Mouse (Mus musculus) limb, embryonic 12.5 days (tissue): ENCODE results near the gene Cib4. TPM values are rescaled to one million over a fixed set of nuclear protein-coding genes. Genes with fewer than 3 reads are reported as not detected.

Experiments used
- ATAC-seq: fragments of 200-750 bp; cut with Nextera tagmentation; 2 replicates; pipeline ENCODE4 v1.8.0; 2017; ENCODE audit warnings: low read depth, moderate TSS enrichment; ENCODE audit not compliant: insufficient number of reproducible peaks, insufficient read depth, low FRiP score, low TSS enrichment
- H3K27ac ChIP-seq: fragments of 300-500 bp; sonication (generic); 2 replicates; pipeline ENCODE4 v1.5.1; 2016; ENCODE audit warnings: mild to moderate bottlenecking, moderate library complexity
- H3K27me3 ChIP-seq: fragments of 300-500 bp; sonication (generic); 2 replicates; pipeline ENCODE4 v1.6.1; 2016; ENCODE audit warnings: mild to moderate bottlenecking, moderate library complexity
- H3K36me3 ChIP-seq: fragments of 300-500 bp; sonication (generic); 2 replicates; pipeline ENCODE4 v1.6.1; 2016; ENCODE audit warnings: mild to moderate bottlenecking, moderate library complexity
- H3K4me1 ChIP-seq: fragments of 300-500 bp; sonication (generic); replicated peaks from 2 replicates; pipeline ENCODE4 v1.6.1; 2016
- H3K4me2 ChIP-seq: fragments of 300-500 bp; sonication (generic); 2 replicates; pipeline ENCODE4 v1.6.1; 2016; ENCODE audit warnings: mild to moderate bottlenecking, moderate library complexity
- H3K4me3 ChIP-seq: fragments of 300-500 bp; sonication (generic); replicated peaks from 2 replicates; pipeline ENCODE4 v1.5.1; 2016; ENCODE audit warnings: mild to moderate bottlenecking
- H3K9ac ChIP-seq: fragments of 300-500 bp; sonication (generic); replicated peaks from 2 replicates; pipeline ENCODE4 v1.6.1; 2016; ENCODE audit warnings: mild to moderate bottlenecking, moderate library complexity
- H3K9me3 ChIP-seq: fragments of 300-500 bp; sonication (generic); 2 replicates; pipeline ENCODE4 v1.6.1; 2016; ENCODE audit warnings: mild to moderate bottlenecking, moderate library complexity
- WGBS: fragments of 180-500 bp; shearing (Covaris S2); methylation state at CpG from one replicate; pipeline ENCODE4 v1.1.7; 2016; 5-methylcytosine and 5-hydroxymethylcytosine counted together
- polyA plus RNA-seq: library from polyadenylated mRNA; unstranded; fragments of >200 nt; fragmentation: Nextera tagmentation; extraction: Ambion mirVana; gene quantifications from 2 replicates; pipeline ENCODE4 v1.2.1, GENCODE M21; 2016

Cib4 gene
- polyA plus RNA-seq, 1 experiment from 2014 or later: not detected

DNA sequence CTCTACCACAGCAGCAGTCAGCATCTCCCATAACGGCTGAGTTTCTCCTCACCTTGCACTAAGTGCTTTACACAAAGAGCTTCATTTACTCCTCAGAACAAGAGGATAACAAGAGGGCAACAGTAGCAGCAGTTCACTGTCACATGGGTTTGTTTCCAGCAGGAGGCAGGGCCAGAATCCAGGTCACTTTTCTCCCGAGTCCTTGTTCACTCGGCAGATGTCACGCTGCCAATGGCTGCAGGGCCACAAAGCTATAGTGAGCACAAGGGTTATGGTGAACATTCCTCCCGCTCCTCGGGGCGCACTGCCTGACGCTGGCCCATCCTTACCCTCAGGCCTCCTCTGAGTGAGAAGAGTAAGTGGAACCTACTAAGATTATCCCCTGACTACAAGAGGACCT lies 62.1 kb downstream of the Cib4 start:
- no peaks in the 10 kb centered on the region for H3K27me3 ChIP-seq
- ATAC-seq: no peak
- H3K4me2 ChIP-seq: no peak overlapping the region
- H3K4me1 ChIP-seq: no peaks in the 10 kb centered on the region
- no peak overlapping the region for H3K9ac ChIP-seq
- H3K4me3 ChIP-seq: no peak overlapping the region
- 84% methylated on average over 8 of the region's 8 CpGs for WGBS
- H3K9me3 ChIP-seq: no peaks in the 10 kb centered on the region
- H3K36me3 ChIP-seq: no peaks in the 10 kb centered on the region
- no peak overlapping the region for H3K27ac ChIP-seq

DNA sequence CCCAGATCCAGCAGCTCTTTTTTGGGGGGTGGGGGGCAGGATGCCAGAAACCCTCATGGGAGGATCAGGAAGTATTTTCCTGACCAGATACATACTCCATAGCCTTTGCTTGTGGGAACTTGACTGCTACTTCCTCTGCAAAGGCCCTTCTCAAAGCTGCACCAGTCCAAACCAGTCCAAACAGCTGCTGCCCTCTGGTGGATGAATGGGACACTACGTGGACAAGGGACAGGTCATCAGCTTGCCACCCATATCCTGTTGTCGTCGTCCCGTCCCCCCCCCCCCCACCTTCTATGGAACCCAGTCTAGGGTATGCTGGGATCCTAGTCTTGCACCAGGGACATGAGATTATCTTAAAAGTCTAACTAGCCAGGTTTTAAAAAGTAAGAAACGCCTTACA lies 63.3 kb downstream of the Cib4 start:
- Histone ChIP-seq H3K9me3 (no peaks in the 10 kb centered on the region), H3K27ac (no peak overlapping the region), H3K36me3 (no peaks in the 10 kb centered on the region), H3K4me3 (no peak overlapping the region), H3K9ac (no peak overlapping the region), H3K4me1 (no peaks in the 10 kb centered on the region), H3K27me3 (no peaks in the 10 kb centered on the region), H3K4me2 (no peak overlapping the region)
- 12% methylated on average over 5 of the region's 5 CpGs for WGBS
- ATAC-seq: peak; percentile 59; the same call in 1 of the 2 replicates

DNA sequence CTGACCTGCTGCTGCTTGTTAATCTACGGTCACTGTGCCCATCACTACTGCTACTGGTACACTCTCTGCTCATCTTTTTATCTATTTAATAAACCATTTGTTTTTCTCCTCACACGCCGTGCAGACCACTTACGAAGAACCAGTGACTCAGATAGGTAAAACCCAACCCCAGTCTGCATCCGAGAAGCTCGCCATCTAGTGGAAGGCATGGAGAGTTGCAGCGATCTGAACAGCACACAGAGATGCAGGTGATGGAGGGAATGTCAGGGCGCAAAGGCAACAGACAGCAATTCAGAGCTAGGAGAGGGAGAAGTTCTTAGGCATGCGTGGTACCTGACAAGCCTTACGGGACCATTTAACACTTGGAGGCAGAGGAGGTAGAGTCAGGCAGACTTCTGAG lies 69.1 kb downstream of the Cib4 start:
- 40% methylated on average over 10 of the region's 10 CpGs for WGBS

DNA sequence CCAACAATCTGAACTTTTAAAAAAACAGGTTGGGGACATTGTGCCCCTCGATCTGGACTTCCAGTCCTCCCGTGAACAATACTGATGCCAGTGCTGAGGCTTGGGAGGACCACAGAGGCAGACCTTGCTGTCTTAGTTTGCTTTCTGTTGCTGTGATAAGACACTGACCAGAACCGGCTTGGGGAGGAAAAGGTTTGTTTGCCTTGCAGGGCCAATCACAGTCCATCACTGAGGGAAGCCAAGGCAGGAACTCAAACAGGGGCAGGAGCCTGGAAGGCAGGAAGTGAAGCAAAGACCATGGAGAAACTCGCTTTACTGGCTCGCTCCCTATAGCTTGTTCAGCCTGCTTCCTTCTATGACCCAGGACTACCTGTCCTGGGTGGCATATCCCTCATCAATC lies 73.5 kb downstream of the Cib4 start:
- no peak overlapping the region for H3K27ac ChIP-seq
- no peak for ATAC-seq
- H3K36me3 ChIP-seq: no peaks in the 10 kb centered on the region
- H3K9ac ChIP-seq: no peak overlapping the region
- 74% methylated on average over 5 of the region's 5 CpGs for WGBS
- H3K27me3 ChIP-seq: peaks cover 6% of the 10 kb centered on the region
- no peak overlapping the region for H3K4me2 ChIP-seq
- H3K4me3 ChIP-seq: no peak overlapping the region
- no peaks in the 10 kb centered on the region for H3K9me3 ChIP-seq
- H3K4me1 ChIP-seq: 0 out of 2 replicates have a peak, but pooled peaks cover 3% of the 10 kb centered on the region

More for the DNA sequence above, 69.1 kb downstream of the Cib4 start:
- Histone ChIP-seq H3K27me3 (no peaks in the 10 kb centered on the region; the same call in 1 of the 2 replicates), H3K4me3 (no peak overlapping the region), H3K4me1 (no peaks in the 10 kb centered on the region), H3K27ac (no peak overlapping the region), H3K9me3 (no peaks in the 10 kb centered on the region), H3K36me3 (no peaks in the 10 kb centered on the region), H3K9ac (no peak overlapping the region), H3K4me2 (no peak overlapping the region)
- no peak for ATAC-seq

DNA sequence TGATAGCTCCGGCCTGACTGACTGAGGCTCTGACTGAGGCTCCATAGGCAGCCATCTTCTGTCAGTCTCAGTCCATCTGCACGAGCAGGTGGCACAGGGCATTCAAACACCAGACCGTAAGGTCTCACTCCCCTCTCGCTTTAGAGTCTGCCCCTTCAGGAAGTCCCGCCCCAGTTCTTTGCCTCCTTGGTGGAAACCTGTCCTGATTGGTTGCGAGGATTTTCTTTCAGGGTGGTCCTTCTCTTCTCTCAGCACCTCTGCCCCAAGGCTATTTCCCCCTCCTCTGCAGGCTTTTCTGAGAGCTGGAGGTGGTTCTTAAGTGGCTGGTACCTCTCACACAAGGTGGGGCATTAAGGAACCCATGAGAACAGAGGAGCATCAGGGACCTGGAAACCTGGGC lies 75.2 kb downstream of the Cib4 start:
- no peak overlapping the region for H3K4me2 ChIP-seq
- no peak for ATAC-seq
- peaks cover 9% of the 10 kb centered on the region; the same call in 1 of the 2 replicates for H3K4me1 ChIP-seq
- H3K4me3 ChIP-seq: no peak overlapping the region
- peaks cover 23% of the 10 kb centered on the region for H3K27me3 ChIP-seq
- no peak overlapping the region for H3K9ac ChIP-seq
- no peaks in the 10 kb centered on the region for H3K9me3 ChIP-seq
- WGBS: 50% methylated on average over 6 of the region's 6 CpGs
- no peaks in the 10 kb centered on the region for H3K36me3 ChIP-seq
- no peak overlapping the region for H3K27ac ChIP-seq

DNA sequence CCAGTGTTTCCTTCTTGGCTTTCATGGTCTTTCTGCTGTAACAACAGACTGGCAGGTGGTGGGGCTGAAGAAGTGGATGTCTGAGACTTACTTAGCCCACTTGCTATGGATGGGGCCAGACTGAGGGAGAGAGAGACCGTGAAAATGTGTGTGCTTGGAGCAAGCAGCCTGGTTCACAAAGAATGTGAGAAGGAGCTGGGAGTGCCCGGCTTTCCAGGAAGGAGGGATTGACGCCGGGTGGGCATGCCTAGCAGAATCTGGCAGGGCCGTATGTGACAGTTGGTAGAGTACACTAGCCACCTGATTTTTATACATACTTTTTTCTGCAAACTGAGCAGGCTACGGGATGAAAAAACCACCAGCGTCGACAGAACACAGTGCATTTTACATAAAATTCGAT lies 79.3 kb downstream of the Cib4 start:
- H3K4me3 ChIP-seq: peak overlapping the region; percentile 25
- H3K9ac ChIP-seq: 0 out of 2 replicates have a peak overlapping the region, but pooled peaks have one; percentile 42

DNA sequence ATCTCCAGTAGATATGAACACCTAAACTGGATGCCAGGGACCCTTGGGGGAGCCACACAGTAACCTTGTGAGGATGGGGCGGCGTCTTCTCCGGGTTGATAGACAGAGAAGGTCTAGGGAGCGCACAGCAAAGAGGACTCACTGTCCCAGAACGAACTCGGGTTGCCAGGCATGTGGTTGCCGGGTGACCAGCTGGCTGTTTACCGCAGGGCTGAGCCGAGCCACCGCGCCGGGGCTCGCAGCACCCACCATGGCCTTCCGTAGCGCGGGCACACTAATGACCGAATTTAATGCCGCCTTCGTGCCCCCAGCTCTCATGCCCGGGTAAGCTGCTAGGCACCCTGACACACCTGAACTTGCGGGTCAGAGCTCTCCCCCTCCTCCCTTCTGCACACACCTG lies 79.8 kb downstream of the Cib4 start, which contains the start of gene 1700001C02Rik:
TSS of gene 1700001C02Rik (plus strand) at position 187 of the 400 bp plus-strand sequence.
- Histone ChIP-seq H3K27ac (no peak within 1 kb of the TSS), H3K4me3 (peak within 1 kb of the TSS; percentile 25), H3K9me3 (no peaks in the 10 kb centered on the region), H3K27me3 (peaks cover 61% of the 10 kb centered on the region), H3K4me1 (peaks cover 18% of the 10 kb centered on the region), H3K9ac (0 out of 2 replicates have a peak within 1 kb of the TSS, but pooled peaks have one; percentile 42), H3K4me2 (peak within 1 kb of the TSS; percentile 51), H3K36me3 (no peaks in the 10 kb centered on the region)
- ATAC-seq: no peak
- 12% methylated on average over 21 of the region's 21 CpGs for WGBS

More for the DNA sequence above, 79.3 kb downstream of the Cib4 start:
- WGBS: 38% methylated on average over 9 of the region's 9 CpGs
- peak overlapping the region; percentile 51 for H3K4me2 ChIP-seq
- no peaks in the 10 kb centered on the region for H3K36me3 ChIP-seq
- no peak overlapping the region for H3K27ac ChIP-seq
- no peaks in the 10 kb centered on the region for H3K9me3 ChIP-seq
- no peak for ATAC-seq
- peaks cover 57% of the 10 kb centered on the region for H3K27me3 ChIP-seq
- H3K4me1 ChIP-seq: peaks cover 18% of the 10 kb centered on the region

DNA sequence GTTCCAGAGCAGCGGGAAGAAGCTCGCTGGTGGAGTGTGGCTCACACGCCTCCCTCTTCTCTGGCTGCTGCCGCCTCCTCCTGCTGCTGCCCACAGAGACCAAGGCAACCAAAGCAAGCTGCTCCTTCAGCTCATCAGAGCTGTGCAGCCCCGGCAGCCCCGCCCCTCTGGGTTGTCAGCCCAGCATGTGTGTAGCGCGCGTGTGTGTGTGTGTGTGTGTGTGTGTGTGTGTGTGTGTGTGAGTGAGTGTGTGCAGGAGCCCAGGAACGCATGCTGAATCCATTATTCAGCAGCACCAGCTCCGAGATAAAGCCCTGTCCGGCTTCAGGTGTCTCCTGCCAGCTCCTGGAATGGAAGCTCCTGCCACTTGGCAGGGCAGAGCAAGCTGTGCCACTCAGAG lies 83.8 kb downstream of the Cib4 start, which contains the start of gene Otof:
TSS of gene Otof (minus strand) at position 112 of the 400 bp plus-strand sequence.
- Histone ChIP-seq H3K9me3 (no peaks in the 10 kb centered on the region), H3K27ac (no peak within 1 kb of the TSS; the same call in 1 of the 2 replicates), H3K9ac (no peak within 1 kb of the TSS), H3K27me3 (peaks cover 54% of the 10 kb centered on the region), H3K4me1 (peaks cover 31% of the 10 kb centered on the region), H3K4me3 (no peak within 1 kb of the TSS), H3K36me3 (no peaks in the 10 kb centered on the region), H3K4me2 (peak within 1 kb of the TSS; percentile 16; the same call in 1 of the 2 replicates)
- 22% methylated on average over 12 of the region's 12 CpGs for WGBS
- ATAC-seq: peak; percentile 18; the same call in 1 of the 2 replicates

DNA sequence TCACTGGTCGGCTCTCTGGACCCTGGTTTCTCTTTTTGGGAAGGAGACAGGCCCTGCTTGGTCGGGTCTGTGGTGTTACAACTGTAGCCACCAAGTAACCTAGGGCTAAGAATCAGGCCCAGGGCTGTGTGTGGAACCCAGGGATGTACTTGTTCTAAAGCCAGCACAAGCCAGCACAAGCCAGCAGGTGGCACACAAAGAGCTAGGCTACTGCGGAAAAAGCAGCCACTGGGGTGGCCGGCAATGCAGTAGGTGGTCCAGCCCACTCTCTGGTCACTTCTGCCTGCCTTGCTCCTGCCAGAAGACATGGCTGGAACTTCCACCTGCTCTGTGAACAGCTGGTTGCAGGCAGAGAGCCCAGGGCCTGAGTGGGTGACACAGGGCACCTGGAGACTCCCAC lies 85.5 kb downstream of the Cib4 start:
- Histone ChIP-seq H3K9me3 (no peaks in the 10 kb centered on the region), H3K9ac (no peak overlapping the region), H3K27ac (no peak overlapping the region), H3K27me3 (peaks cover 37% of the 10 kb centered on the region), H3K4me1 (peaks cover 24% of the 10 kb centered on the region), H3K36me3 (no peaks in the 10 kb centered on the region), H3K4me3 (no peak overlapping the region), H3K4me2 (no peak overlapping the region)
- 35% methylated on average over 4 of the region's 4 CpGs for WGBS
- no peak for ATAC-seq

DNA sequence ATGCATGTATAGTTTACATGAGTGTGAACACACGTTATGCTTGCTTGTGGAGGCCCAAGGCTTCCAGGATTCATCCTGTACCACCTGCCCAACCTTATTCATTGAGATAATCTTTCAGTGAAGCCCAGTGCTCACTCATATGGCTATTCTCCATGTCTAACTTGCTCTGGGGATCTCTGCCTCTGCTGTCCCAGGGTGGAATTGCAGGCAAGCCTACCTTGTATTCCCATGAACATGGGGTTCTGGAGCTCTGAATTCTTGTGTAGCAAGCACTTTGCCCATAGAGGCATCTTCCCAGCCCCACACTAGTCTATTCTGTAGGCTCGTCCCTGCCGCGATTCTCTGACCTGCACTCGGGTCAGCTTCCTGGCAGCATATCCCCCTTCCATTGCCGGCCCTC lies 89.6 kb downstream of the Cib4 start:
- ATAC-seq: no peak
- Histone ChIP-seq H3K36me3 (no peaks in the 10 kb centered on the region), H3K4me3 (no peak overlapping the region), H3K27me3 (peaks cover 4% of the 10 kb centered on the region; the same call in 1 of the 2 replicates), H3K9ac (no peak overlapping the region), H3K4me1 (peaks cover 15% of the 10 kb centered on the region), H3K4me2 (no peak overlapping the region), H3K9me3 (no peaks in the 10 kb centered on the region), H3K27ac (no peak overlapping the region)
- WGBS: 51% methylated on average over 6 of the region's 6 CpGs

DNA sequence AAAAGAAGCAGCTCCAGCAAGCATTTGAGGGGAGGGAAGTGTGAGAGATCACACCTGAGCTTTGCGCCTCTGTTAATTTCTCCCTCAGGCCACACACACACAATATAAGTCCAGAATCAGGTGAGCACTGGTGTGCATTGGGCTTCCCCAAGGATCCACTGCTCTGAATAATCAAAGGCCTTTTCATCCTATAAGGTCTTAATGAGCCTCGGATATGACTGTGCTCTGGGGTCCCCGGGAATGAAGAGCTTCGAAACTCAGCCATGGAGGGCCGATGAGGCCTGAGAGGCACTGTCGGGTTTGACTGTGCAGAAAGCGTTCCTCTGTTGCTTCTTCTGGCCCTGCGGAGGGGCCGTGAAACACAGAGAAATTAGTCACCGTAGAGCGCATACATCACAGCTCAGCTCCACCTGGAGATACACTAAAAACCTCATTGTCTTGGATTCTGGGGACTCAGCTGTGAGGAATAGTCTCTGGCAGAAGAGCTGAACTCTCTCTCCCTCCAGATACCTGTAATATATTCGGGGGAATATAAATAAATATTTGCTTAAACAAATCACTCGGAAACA lies 101.2 kb downstream of the Cib4 start:
- 76% methylated on average over 13 of the region's 13 CpGs for WGBS
- Histone ChIP-seq H3K4me3 (no peak overlapping the region), H3K9ac (no peak overlapping the region), H3K36me3 (no peaks in the 10 kb centered on the region), H3K27ac (no peak overlapping the region), H3K9me3 (no peaks in the 10 kb centered on the region), H3K4me1 (peaks cover 11% of the 10 kb centered on the region; the same call in 1 of the 2 replicates), H3K27me3 (0 out of 2 replicates have a peak, but pooled peaks cover 3% of the 10 kb centered on the region), H3K4me2 (no peak overlapping the region)
- ATAC-seq: no peak
